Mouse (Mus musculus) bone marrow macrophage, adult 2 months (primary cell): ENCODE measurements around the gene Eomes. TPM values are rescaled to one million over a fixed set of nuclear protein-coding genes. Genes with fewer than 3 reads are reported as not detected.

Experiments used
- H3K27ac ChIP-seq: 2 replicates; pipeline ENCODE4 v1.5.1; 2012; ENCODE audit warnings: low read depth, low read length; ENCODE audit not compliant: insufficient read depth
- H3K4me1 ChIP-seq: 2 replicates; pipeline ENCODE4 v1.6.1; 2012; ENCODE audit warnings: low read length; ENCODE audit not compliant: control insufficient read depth, insufficient read depth
- H3K4me3 ChIP-seq: 2 replicates; pipeline ENCODE4 v1.5.1; 2012; ENCODE audit warnings: mild to moderate bottlenecking, low read length, moderate library complexity; ENCODE audit not compliant: insufficient read depth
- CTCF ChIP-seq: IDR thresholded peaks from 2 replicates; pipeline ENCODE4 v1.5.1; 2012; ENCODE audit warnings: low read depth, mild to moderate bottlenecking, low read length, moderate library complexity
- POLR2A ChIP-seq: IDR thresholded peaks from 2 replicates; pipeline ENCODE4 v1.6.1; 2012; ENCODE audit warnings: mild to moderate bottlenecking, low read depth, low read length, borderline replicate concordance
- polyA plus RNA-seq: library from polyadenylated mRNA; stranded (reverse); fragments of >200 nt; gene quantifications from 2 replicates; pipeline ENCODE4 v1.2.4, GENCODE M21; 2012; ENCODE audit not compliant: missing spikeins, insufficient read depth, insufficient read length

Gene Eomes
- polyA plus RNA-seq, 1 experiment, result not detected

- no peaks in the 10 kb centered on the region for H3K4me1 ChIP-seq
- TF ChIP-seq POLR2A (no peak), CTCF (no peak)
Observed at GRCm38 (mm10) chr9:118471296-118471695, 6.7 kb upstream of the Eomes start.

GRCm38 (mm10) chr9:118476211-118476765, 1.7 kb upstream of the Eomes start:
- no peaks in the 10 kb centered on the region for H3K4me1 ChIP-seq
- no peak for TF ChIP-seq CTCF
- no peak for TF ChIP-seq POLR2A
- H3K27ac ChIP-seq, result no peak overlapping the region
- H3K4me3 ChIP-seq, result no peak overlapping the region

More at GRCm38 (mm10) chr9:118471296-118471695, 6.7 kb upstream of the Eomes start:
- Histone ChIP-seq H3K27ac (no peak overlapping the region), H3K4me3 (no peak overlapping the region)

GRCm38 (mm10) chr9:118476766-118477271, 1.2 kb upstream of the Eomes start:
- H3K27ac ChIP-seq, result no peak overlapping the region
- no peaks in the 10 kb centered on the region for H3K4me1 ChIP-seq
- TF ChIP-seq CTCF (no peak), POLR2A (no peak)
- peak overlapping the region; percentile 58 for H3K4me3 ChIP-seq

GRCm38 (mm10) chr9:118477281-118477931, 606 bp upstream of the Eomes start:
- no peak for TF ChIP-seq POLR2A
- TF ChIP-seq CTCF, result no peak
- H3K27ac ChIP-seq, result no peak overlapping the region
- peak overlapping the region; percentile 58 for H3K4me3 ChIP-seq

GRCm38 (mm10) chr9:118478458-118478838, 436 bp downstream of the Eomes start:
- H3K4me3 ChIP-seq, result peak overlapping the region; percentile 58
- no peak overlapping the region for H3K27ac ChIP-seq
- H3K4me1 ChIP-seq, result no peaks in the 10 kb centered on the region
- TF ChIP-seq CTCF (no peak), POLR2A (no peak)

More at GRCm38 (mm10) chr9:118477281-118477931, 606 bp upstream of the Eomes start:
- H3K4me1 ChIP-seq, result no peaks in the 10 kb centered on the region

- no peaks in the 10 kb centered on the region for H3K4me1 ChIP-seq
- H3K27ac ChIP-seq, result no peak overlapping the region
- H3K4me3 ChIP-seq, result peak overlapping the region; percentile 58
- TF ChIP-seq CTCF, result no peak
Observed at GRCm38 (mm10) chr9:118478839-118479507, 961 bp downstream of the Eomes start.

- Histone ChIP-seq H3K4me1 (no peaks in the 10 kb centered on the region), H3K4me3 (no peak overlapping the region), H3K27ac (no peak overlapping the region)
- TF ChIP-seq POLR2A (no peak), CTCF (no peak)
Observed at GRCm38 (mm10) chr9:118479508-118480291, 1.7 kb downstream of the Eomes start.

GRCm38 (mm10) chr9:118480292-118480690, 2.3 kb downstream of the Eomes start:
- no peak overlapping the region for H3K4me3 ChIP-seq
- TF ChIP-seq POLR2A (no peak), CTCF (no peak)
- no peak overlapping the region for H3K27ac ChIP-seq
- no peaks in the 10 kb centered on the region for H3K4me1 ChIP-seq

GRCm38 (mm10) chr9:118482210-118482609, 4.2 kb downstream of the Eomes start:
- H3K27ac ChIP-seq, result no peak overlapping the region
- H3K4me1 ChIP-seq, result peaks cover 3% of the 10 kb centered on the region; the same call in 1 of the 2 replicates
- TF ChIP-seq CTCF (no peak), POLR2A (no peak)
- H3K4me3 ChIP-seq, result no peak overlapping the region
